Mouse (Mus musculus) midbrain, embryonic 10.5 days (tissue): ENCODE measurements around the gene Tnk2. TPM values are rescaled to one million over a fixed set of nuclear protein-coding genes. Genes with fewer than 3 reads are reported as not detected.

Experiments
- DNase-seq: peaks from one replicate; pipeline ENCODE4 v3.0.0-alpha.2; 2017; ENCODE audit warnings: low spot score
- H3K27ac ChIP-seq: fragments of 300-500 bp; sonication (generic); replicated peaks from 2 replicates; pipeline ENCODE4 v1.5.1; 2016; ENCODE audit warnings: mild to moderate bottlenecking
- H3K27me3 ChIP-seq: fragments of 300-500 bp; sonication (generic); 2 replicates; pipeline ENCODE4 v1.6.1; 2016; ENCODE audit warnings: low read depth, mild to moderate bottlenecking; ENCODE audit not compliant: poor library complexity, severe bottlenecking
- H3K36me3 ChIP-seq: fragments of 300-500 bp; sonication (generic); 2 replicates; pipeline ENCODE4 v1.6.1; 2016; ENCODE audit warnings: mild to moderate bottlenecking, moderate library complexity
- H3K4me1 ChIP-seq: fragments of 300-500 bp; sonication (generic); 2 replicates; pipeline ENCODE4 v1.6.1; 2016
- H3K4me3 ChIP-seq: fragments of 300-500 bp; sonication (generic); 2 replicates; pipeline ENCODE4 v1.5.1; 2016; ENCODE audit warnings: mild to moderate bottlenecking, moderate library complexity
- H3K9me3 ChIP-seq: fragments of 300-500 bp; sonication (generic); replicated peaks from 2 replicates; pipeline ENCODE4 v1.6.1; 2016; ENCODE audit warnings: mild to moderate bottlenecking
- WGBS: fragments of 180-500 bp; shearing (Covaris S2); methylation state at CpG from one replicate; pipeline ENCODE4 v1.1.7; 2016; 5-methylcytosine and 5-hydroxymethylcytosine counted together
- polyA plus RNA-seq: library from polyadenylated mRNA; unstranded; fragments of >200 nt; fragmentation: Nextera tagmentation; extraction: Ambion mirVana; gene quantifications from 2 replicates; pipeline ENCODE4 v1.2.1, GENCODE M21; 2016

Tnk2 gene
- polyA plus RNA-seq, 1 experiment from 2014 or later: 8.4 TPM

DNA sequence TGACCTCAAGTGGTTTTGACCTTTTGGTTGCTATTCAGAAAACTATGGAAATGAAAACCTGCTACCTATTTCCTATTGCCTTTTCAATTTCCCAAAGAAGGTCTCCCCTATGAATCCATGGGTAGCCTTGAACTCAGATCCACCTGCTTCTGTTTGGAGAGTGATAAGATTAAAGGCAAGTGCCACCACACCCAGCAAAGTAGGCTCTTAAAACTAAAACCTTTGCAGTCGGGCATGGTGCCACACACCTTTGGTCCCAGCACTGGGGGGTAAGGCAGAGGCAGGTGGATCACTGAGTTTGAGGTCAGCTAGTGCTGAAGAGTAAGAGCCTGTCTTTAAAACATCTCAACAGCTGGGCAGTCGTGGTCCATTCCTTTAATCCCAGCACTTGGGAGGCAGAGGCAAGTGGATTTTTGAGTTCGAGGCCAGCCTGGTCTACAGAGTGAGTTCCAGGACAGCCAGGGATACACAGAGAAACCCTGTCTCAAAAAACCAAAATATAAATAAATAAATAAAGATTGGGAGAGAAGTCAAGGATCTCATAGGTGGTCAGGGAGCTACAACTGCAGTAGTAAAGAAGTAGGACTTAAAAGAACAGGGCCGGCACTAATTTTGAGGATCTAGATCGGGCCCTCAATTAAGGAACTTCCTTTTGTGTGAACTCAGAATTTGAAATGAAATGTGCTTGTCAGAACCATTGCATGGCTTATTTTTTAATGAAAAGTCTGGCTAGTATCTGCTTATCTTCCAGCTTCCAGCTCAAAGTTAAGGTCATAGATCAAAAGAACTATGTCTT lies 33.0 kb upstream of the Tnk2 start:
- peak overlapping the region; percentile 80 for H3K4me3 ChIP-seq
- no peaks in the 10 kb centered on the region for H3K9me3 ChIP-seq
- 79% methylated on average over 5 of the region's 5 CpGs for WGBS
- peaks cover 30% of the 10 kb centered on the region for H3K4me1 ChIP-seq
- no peak for DNase-seq
- H3K27ac ChIP-seq: peak overlapping the region; percentile 96; the same call in 1 of the 2 replicates
- peaks cover 18% of the 10 kb centered on the region for H3K27me3 ChIP-seq
- peaks cover 29% of the 10 kb centered on the region for H3K36me3 ChIP-seq

DNA sequence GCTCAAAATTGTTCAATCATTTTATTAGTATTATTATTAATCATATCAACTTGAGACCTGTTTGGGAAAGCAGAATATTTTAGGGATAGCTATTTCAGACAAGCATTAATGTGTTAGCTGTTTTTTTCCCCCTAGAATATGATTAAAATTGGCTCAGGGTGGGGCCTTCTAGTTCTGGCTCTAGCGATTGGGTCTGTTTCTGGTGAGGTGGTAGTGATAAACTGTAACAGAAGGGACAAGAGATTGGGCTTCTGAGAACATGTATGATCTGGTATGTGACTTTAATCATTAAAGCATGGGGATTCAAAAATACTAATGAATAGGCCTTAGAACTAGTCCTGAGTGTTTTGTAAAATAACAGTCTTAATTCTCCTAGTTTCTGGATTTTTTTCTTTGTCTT lies 31.6 kb upstream of the Tnk2 start:
- peaks cover 30% of the 10 kb centered on the region for H3K4me1 ChIP-seq
- no peak for DNase-seq
- H3K36me3 ChIP-seq: peaks cover 43% of the 10 kb centered on the region
- H3K4me3 ChIP-seq: no peak overlapping the region
- H3K9me3 ChIP-seq: no peaks in the 10 kb centered on the region
- peaks cover 10% of the 10 kb centered on the region for H3K27me3 ChIP-seq
- H3K27ac ChIP-seq: no peak overlapping the region
- WGBS: 93% methylated on average over 1 of the region's 1 CpGs

DNA sequence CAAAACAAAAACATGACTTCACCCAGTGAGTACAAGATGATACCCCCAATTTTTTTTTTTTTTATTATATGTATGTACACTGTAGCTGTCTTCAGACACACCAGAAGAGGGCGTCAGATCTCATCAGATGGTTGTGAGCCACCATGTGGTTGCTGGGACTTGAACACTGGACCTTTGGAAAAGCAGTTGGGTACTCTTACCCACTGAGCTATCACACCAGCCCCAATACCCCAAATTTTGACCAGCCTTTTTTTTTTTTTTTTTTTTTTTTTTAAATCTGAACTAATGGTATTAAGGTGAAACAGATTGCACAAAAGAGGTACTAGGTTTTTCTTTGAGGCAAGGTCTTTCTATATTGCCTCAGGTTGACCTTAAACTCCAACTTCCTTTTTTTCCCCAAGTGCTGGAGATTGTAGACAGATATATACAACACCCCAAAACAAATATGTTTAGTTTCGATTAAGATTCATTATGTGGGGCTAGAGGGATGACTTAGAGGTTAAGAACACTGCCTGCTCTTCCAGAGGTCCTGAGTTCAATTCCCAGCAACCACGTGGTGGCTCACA lies 30.3 kb upstream of the Tnk2 start:
- H3K9me3 ChIP-seq: no peaks in the 10 kb centered on the region
- H3K36me3 ChIP-seq: peaks cover 56% of the 10 kb centered on the region
- no peak overlapping the region for H3K27ac ChIP-seq
- peaks cover 23% of the 10 kb centered on the region for H3K4me1 ChIP-seq
- no peak for DNase-seq
- H3K27me3 ChIP-seq: no peaks in the 10 kb centered on the region
- WGBS: 78% methylated on average over 3 of the region's 3 CpGs
- no peak overlapping the region for H3K4me3 ChIP-seq

DNA sequence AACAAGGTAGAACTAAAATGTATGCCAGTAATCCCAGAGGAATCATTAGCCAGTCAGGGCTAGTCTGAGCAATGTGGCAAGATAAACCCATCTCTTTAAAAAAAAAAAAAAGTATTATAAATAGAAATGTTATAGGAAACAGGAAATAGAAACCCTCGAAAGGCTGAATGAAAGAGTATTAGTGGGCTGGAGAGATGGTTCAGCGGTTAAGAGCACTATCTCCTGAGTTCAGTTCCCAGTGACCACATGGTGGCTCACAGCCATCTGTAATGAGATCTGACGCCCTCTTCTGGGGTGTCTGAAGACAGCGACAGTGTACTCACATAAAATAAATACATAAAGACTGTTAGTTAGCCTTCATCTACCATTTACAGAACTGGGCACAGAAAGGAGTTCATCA lies 29.6 kb upstream of the Tnk2 start:
- no peaks in the 10 kb centered on the region for H3K27me3 ChIP-seq
- no peak overlapping the region for H3K27ac ChIP-seq
- DNase-seq: no peak
- H3K36me3 ChIP-seq: peaks cover 63% of the 10 kb centered on the region
- no peaks in the 10 kb centered on the region for H3K9me3 ChIP-seq
- no peak overlapping the region for H3K4me3 ChIP-seq
- H3K4me1 ChIP-seq: peaks cover 20% of the 10 kb centered on the region
- WGBS: 71% methylated on average over 4 of the region's 4 CpGs

DNA sequence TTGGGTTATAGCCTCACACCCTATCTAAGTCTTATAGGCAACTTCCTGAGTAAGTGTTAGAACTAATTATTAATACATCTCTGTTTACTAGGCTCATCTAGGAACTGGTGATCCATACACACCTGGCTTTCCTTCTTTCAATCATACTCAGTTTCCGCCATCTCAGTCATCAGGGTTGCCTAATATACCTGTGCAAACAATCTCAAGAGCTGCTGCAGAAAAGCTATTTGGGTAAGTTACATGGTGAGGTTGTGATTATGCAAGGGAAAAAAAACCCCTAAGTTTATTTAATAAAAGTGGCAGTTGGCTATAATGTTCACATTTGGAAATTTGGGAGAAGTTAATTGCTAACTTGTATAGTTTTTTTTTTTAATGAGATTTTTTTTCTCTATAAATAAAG lies 24.7 kb upstream of the Tnk2 start:
- DNase-seq: no peak
- peaks cover 98% of the 10 kb centered on the region for H3K36me3 ChIP-seq
- H3K9me3 ChIP-seq: no peaks in the 10 kb centered on the region
- H3K27me3 ChIP-seq: no peaks in the 10 kb centered on the region
- no peak overlapping the region for H3K4me3 ChIP-seq
- H3K4me1 ChIP-seq: no peaks in the 10 kb centered on the region
- WGBS: 93% methylated on average over 1 of the region's 1 CpGs
- no peak overlapping the region for H3K27ac ChIP-seq

DNA sequence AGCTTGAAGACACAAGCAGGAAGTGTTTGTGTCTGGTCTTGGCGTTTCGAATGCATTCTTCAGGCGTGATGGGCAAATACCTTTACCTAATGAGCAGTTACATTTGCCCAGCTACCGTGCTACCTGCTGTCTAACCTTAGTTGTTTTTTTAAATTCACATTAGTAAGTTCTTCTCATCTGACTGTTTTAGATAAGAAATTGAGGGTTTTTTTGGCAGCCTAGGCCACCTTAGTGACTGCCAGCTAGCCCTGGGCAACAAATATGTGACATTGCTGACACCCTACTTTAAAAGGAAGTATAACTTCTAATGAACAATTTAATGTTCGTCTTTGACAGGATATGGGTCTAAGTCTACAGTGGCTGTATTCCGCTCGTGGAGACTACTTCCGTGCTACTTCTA lies 15.5 kb upstream of the Tnk2 start:
- H3K36me3 ChIP-seq: peaks cover 100% of the 10 kb centered on the region
- no peaks in the 10 kb centered on the region for H3K27me3 ChIP-seq
- no peak overlapping the region for H3K4me3 ChIP-seq
- H3K4me1 ChIP-seq: no peaks in the 10 kb centered on the region
- H3K27ac ChIP-seq: no peak overlapping the region
- no peaks in the 10 kb centered on the region for H3K9me3 ChIP-seq
- 97% methylated on average over 8 of the region's 8 CpGs for WGBS
- no peak for DNase-seq

DNA sequence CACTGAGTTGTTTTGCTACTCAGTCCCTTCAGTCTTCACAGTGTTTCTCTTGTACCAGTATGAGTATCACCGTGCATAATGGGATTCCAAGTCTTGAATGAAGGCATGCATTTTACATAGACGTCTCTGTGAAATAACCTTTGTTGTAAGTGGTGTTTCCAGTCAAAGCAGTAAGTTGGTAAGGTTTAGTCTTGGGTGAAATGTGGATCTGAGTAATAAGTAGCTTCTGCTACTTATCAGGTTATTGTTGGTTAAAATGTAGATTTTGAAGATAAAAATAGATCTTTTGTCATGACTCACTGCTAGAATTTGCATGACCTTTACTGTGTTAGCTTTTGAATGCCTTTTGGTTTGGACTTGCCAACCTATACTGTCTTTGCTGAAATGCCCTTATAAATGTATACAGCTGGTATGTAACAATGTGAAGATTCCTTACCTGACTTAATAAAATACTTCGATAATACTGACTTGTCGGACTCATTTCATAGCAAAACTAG lies 11.3 kb upstream of the Tnk2 start:
- Histone ChIP-seq H3K4me3 (no peak overlapping the region), H3K27ac (no peak overlapping the region), H3K27me3 (no peaks in the 10 kb centered on the region), H3K36me3 (peaks cover 59% of the 10 kb centered on the region), H3K9me3 (no peaks in the 10 kb centered on the region), H3K4me1 (0 out of 2 replicates have a peak, but pooled peaks cover 4% of the 10 kb centered on the region)
- DNase-seq: no peak
- WGBS: 88% methylated on average over 4 of the region's 4 CpGs

DNA sequence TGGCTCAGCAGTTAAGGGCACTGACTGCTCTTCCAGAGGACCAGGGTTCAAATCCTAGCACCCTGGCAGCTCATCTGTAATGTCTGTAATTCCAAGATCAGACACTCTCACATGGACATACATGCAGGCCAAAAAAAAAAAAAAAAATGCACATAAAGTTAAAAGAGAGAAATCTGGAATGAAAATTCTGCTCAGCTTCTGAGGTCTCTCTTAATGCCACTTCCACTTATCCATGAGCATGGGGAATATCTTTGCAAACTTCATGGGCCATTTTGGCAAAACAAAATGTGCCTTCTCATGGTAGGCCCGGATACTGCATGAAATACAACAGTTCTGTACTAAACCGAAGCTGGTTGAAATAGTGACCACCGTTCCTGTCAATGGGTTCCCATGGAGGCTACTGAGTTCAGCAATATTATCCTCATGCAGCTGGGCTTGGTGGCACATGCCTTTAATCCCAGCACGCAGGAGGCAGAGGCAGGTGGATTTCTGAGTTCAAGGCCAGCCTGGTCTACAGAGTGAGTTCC lies 10.1 kb upstream of the Tnk2 start:
- WGBS: 92% methylated on average over 4 of the region's 4 CpGs
- Histone ChIP-seq H3K4me1 (peaks cover 5% of the 10 kb centered on the region; the same call in 1 of the 2 replicates), H3K27ac (no peak overlapping the region), H3K4me3 (no peak overlapping the region), H3K27me3 (no peaks in the 10 kb centered on the region), H3K9me3 (no peaks in the 10 kb centered on the region), H3K36me3 (peaks cover 48% of the 10 kb centered on the region)
- DNase-seq: no peak

DNA sequence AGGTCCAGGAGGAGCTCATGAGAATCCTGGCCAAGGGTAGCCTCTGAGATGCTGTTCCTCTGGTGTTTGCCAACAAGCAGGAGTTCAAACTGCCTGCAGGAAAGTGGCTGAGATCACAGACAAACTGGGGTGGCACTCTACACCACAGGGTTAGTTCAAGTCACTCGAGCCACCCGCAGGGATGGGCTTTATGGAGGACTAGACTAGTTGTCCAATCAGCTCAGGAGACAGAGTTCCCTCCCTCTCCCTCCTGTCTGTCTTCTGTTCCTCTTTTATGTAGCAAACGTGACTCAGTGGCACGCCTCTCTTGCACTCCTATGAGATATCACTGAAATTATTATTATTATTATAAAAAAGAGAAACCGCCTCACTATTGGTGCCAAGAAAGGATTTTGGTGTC lies 9.5 kb upstream of the Tnk2 start:
- Histone ChIP-seq H3K36me3 (peaks cover 41% of the 10 kb centered on the region), H3K4me3 (no peak overlapping the region), H3K27ac (no peak overlapping the region), H3K9me3 (no peaks in the 10 kb centered on the region), H3K27me3 (no peaks in the 10 kb centered on the region), H3K4me1 (peaks cover 9% of the 10 kb centered on the region; the same call in 1 of the 2 replicates)
- DNase-seq: no peak
- 87% methylated on average over 5 of the region's 5 CpGs for WGBS

DNA sequence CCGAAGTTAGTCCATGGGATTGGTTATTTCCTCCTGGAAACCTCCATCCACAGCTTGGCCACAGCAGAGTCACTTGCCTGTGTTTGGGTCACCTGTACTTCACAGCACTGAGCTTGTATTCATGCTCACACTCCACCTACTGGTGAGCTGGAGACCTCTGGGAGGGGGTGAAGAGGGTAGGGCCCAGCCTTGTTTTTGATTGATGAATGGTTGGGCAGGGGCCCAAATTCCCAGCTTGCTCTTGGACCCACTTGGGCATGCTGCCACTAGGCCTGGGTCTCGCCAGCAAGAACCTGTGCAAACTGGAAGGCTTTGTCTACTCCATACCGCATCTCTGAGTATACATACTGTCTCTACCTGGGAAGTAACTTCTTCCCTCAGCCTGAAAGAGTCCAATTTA lies 8.4 kb upstream of the Tnk2 start:
- H3K27me3 ChIP-seq: no peaks in the 10 kb centered on the region
- no peak overlapping the region for H3K4me3 ChIP-seq
- H3K4me1 ChIP-seq: peaks cover 9% of the 10 kb centered on the region; the same call in 1 of the 2 replicates
- peaks cover 30% of the 10 kb centered on the region for H3K36me3 ChIP-seq
- 84% methylated on average over 3 of the region's 3 CpGs for WGBS
- no peak overlapping the region for H3K27ac ChIP-seq
- H3K9me3 ChIP-seq: no peaks in the 10 kb centered on the region
- DNase-seq: no peak

DNA sequence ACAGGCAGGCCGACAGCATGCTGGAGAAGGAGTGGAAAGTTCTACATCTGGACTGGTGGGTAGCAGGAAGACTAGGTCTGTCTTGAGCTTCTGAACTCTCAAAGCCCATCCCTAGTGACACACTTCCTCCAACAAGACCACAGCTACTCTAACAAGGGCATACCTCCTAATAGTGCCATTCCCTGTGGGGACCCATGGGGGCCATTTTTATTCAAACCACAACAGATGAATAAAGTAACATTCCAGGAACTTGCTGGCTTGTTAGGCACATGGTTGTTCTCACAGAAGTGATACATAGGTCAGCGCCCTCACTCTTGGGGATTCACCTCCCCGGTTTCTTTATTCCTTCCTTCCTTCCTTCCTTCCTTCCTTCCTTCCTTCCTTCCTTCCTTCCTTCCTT lies 7.3 kb upstream of the Tnk2 start:
- DNase-seq: no peak
- Histone ChIP-seq H3K27ac (no peak overlapping the region), H3K36me3 (peaks cover 20% of the 10 kb centered on the region), H3K27me3 (no peaks in the 10 kb centered on the region), H3K4me1 (peaks cover 9% of the 10 kb centered on the region; the same call in 1 of the 2 replicates), H3K4me3 (no peak overlapping the region), H3K9me3 (no peaks in the 10 kb centered on the region)
- 92% methylated on average over 3 of the region's 3 CpGs for WGBS

DNA sequence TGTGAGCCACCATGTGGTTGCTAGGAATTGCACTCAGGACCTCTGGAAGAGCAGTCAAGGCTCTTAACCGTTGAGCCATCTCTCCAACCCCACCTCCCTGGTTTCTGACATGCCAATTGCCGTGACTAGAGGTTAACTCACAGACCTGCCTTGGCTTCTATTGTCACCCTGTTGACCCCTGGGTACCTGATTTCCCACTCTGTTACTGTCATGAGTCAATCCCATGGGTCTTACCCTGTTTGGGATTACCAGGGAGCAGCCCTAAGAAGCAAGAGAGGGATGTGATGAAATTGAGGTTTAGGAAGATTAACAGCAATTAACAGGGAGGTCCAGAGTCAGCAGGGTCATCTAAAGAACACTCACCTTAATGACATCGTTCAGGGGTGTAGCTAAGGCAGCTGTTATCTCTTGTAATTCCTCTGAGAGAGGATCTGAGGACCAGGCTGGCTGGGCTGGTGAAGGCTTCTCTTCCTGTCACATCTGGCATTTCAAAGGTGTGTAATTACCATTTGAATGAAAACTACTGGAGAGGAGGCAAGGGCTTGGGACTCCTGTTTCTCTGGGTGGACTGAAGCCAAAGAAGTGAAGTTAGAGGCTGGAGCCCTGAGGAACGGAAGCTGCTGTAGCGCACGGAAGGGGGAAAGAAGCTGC lies 6.7 kb upstream of the Tnk2 start:
- WGBS: 45% methylated on average over 6 of the region's 6 CpGs
- Histone ChIP-seq H3K27ac (no peak overlapping the region), H3K4me3 (no peak overlapping the region), H3K9me3 (no peaks in the 10 kb centered on the region), H3K4me1 (peaks cover 13% of the 10 kb centered on the region), H3K27me3 (no peaks in the 10 kb centered on the region), H3K36me3 (peaks cover 13% of the 10 kb centered on the region)
- DNase-seq: no peak
